Mouse (Mus musculus) heart, adult 18-20 months (tissue): ENCODE results near the gene Clip4. TPM values are rescaled to one million over a fixed set of nuclear protein-coding genes. Genes with fewer than 3 reads are reported as not detected.

Experiments used
- DNase-seq, 2 experiments: peaks; one replicate each; pipeline ENCODE4 v3.0.0; 2021 to 2022; ENCODE audit warnings: mixed read lengths in 1 of 2
- total RNA-seq, 2 experiments: library from RNA; stranded (reverse); gene quantifications; 2 replicates each; pipeline ENCODE4 v1.2.3; 2021

The Clip4 gene
- total RNA-seq, 2 experiments from 2014 or later = 256 to 257 TPM

DNA sequence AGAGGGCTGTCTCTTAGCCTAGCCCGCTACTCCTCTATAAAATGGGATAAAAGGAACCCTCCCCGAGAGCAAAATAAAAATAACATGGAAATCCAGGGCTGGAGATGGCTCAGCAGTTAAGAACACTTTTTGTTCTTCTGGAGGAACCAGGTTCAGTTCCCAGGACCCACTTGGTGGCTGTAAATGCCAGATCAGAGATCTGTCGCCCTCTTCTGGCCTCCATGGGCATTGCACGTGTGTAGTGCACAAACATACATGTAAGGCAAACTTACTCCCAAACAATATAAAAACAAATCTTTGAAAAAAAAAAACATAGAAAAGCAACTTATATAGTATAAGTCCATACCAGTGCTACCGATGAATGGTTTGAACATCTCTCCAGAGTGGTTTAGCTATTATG, 104.7 kb downstream of the Clip4 start:
- peak in 1 of 2 experiments; percentile 33 for DNase-seq

DNA sequence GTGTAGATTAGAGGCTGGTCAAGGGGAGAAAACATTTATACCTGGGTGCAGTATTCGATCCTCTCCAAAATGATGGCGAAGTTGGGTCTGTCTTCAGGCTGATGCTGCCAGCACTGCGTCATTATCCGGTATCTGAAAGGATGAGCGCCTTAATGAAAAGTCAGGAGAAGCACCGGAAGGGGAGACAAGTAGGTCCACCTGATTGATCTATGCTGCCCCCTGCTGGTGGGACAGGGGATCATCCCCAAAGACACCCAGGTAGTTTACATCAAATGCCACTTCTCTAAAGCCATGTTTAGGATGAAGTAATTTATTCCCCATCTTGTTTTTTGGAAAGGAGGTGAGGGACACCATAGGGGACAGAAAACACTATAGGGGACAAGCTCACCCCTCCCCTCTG, 105.8 kb downstream of the Clip4 start:
- DNase-seq = peak; percentile 28 to 77

DNA sequence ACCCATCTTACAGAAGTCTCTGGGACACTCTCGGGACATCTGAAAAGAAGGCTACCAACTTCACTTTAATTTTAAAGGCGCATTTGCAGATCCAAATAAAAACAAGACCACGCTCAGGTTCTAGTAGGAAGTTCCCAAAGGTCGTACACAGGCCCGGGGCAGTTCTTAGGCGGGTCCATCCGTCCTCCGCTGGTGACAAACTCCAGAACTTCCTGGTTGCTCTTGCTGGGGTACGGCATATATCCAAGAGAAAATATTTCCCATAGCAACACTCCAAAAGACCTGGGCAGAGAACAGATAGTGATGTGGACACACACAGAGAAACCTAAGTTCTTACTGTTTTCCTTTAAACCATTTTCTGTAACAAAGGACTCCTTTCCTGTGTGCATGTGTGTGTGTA, 106.5 kb downstream of the Clip4 start:
- peak in 1 of 2 experiments; percentile 49 for DNase-seq

DNA sequence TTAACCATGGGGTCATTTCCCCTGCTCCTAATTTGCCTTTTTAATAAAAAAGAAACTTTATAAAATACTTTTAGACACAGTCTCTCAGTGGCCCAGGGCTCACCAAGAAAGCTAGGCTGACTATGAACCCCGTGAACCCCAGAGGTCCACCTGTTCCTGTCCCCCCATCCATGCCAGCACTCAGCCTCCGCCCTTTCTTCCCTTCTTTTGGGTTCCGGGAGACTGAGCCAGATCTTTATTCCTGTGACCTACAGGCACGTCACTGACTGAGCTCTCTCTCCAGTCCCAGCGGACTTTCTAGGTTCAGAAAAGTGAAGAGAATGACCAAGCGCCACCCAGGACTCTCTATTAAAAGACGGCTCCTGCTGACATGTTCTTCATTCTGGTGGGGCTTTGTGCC, 107.2 kb downstream of the Clip4 start:
- peak in 1 of 2 experiments; percentile 27 for DNase-seq

DNA sequence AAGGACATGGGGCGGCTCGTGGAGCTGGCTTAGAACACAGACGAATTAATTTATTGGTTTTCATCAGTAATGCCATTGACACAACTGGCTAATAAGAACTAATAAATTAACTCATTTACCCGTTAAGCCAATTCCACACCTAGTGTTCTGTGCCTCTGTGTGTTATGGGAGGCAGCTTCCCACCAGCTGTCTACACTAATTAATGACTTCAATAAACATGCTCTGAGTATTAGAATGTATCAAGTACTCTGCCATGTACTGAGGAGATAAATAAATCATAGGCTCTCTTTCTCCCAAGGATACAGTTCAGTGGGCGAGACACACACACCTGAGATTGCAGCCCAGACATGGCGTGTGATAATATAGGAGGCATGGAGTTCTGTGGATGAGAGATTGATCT, 113.1 kb downstream of the Clip4 start:
- DNase-seq = no peak

DNA sequence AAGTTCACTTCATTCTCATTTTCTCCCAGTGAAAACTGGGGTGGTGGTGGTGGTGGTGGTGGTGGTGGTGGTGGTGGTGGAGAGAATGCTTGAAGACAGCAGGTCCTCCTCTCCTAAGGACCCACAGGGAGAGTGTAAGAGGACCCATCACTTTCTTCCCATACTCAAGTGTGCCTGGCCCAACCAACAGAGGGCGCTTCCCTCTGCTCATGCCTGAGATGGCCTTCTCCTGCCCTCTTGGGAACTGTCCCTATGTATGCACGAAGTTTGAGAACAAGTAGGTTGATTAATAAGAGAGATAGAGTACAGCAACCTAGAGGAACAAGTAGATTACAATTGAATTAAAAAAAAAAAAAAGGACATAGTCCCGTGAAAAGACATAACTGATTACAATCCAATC, 140.8 kb downstream of the Clip4 start:
- DNase-seq = peak; percentile 6 to 26

DNA sequence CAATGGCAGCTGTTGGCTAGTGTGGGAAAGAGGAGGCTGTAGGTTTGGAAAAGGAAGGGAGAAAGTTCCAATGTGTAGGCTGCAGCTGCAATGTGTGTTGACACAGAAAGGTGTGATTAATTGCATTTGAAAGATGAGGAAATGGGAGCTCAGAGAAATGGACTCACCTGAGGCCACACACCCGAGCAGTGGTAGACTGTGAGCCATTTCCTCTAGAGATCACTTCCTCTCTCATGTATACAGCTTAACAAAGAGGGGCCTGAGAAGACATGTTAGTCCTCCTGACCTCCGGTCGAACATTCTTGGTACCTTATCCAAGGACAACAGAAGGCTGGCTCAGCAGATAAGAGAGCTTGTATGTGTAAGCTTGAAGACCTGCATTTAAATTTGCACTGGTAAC, 144.9 kb downstream of the Clip4 start:
- no peak for DNase-seq

Other genes starting within 250 kb of the Clip4 start
- under 1 TPM; 0.45 to 0.75 TPM for gene Ndc80, start 241.6 kb upstream of the Clip4 start, total RNA-seq
- gene Spdya, start 216.4 kb upstream of the Clip4 start, total RNA-seq = under 1 TPM in 1 of 2 experiments, not detected in 1; 0.18 TPM
- gene Wdr43, start 152.6 kb upstream of the Clip4 start, total RNA-seq = 10 to 100 TPM; 19.4 to 20.6 TPM
- 1 to 10 TPM; 4.7 to 5.4 TPM for gene Togaram2, start 95.2 kb upstream of the Clip4 start, total RNA-seq
- gene Pcare, start 15.6 kb upstream of the Clip4 start, total RNA-seq = under 1 TPM; 0.41 to 0.74 TPM